Mouse (Mus musculus): Measurements from ENCODE around the gene Smc5.

The Smc5 gene

DNA sequence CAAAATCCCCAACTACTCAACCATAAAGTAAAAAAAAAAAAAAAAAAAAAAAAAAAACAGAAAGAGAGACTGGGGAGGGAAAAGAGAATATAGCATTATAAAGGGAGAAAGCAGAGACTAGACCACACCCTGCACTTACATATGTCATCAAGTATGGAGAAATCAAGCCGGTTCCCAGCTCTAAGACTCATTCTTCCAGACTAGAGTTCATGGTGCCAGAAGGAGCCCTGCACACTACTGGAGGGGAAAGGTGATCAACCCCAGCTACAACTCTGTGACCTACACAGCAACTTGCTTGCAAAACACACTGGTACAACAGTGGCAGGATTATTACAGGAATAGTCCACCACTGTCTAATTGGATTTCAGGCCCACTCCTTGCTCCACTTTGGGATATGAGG, 84.0 kb downstream of the Smc5 start:
- no peak for DNase-seq (ENCODE audit: low spot score)

DNA sequence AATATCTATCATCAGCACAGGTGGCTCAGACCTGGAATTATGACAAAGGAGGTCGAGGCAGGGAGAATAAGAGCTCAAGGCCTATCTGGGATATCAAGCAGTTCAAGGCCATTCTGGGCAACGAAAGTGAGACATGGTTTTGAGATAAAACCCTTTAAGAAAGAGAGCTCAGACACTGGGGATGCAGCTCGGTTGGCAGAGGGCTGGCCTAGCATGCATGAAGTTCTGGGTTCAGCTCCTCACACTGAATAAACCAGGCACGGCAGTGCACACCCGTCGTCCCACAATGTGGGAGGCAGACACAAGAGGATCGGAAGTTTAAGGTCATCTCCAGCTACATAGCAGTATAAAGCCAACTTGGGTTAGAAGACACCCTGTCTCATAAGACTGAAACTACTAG, 84.7 kb downstream of the Smc5 start:
- no peak for DNase-seq (ENCODE audit: low spot score)

DNA sequence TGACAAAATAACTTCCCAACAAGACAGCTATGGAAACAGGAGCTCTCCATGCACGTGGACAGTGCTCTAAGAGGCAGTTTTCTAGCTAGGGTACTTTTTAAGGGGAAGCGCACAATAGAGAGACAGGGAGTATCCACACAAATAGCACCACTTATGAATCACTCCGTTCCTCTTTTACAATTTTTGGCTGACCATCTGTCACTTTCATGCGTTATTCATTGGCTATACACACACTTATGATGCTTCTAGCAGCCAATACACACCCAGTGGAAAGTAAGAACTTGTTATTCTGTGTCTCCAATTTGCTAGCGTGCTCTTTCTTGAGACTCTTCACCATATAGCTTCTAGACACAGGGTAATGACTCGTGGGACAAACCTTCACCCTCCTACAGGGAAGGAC, 86.0 kb downstream of the Smc5 start:
- no peak for DNase-seq (ENCODE audit: low spot score)

DNA sequence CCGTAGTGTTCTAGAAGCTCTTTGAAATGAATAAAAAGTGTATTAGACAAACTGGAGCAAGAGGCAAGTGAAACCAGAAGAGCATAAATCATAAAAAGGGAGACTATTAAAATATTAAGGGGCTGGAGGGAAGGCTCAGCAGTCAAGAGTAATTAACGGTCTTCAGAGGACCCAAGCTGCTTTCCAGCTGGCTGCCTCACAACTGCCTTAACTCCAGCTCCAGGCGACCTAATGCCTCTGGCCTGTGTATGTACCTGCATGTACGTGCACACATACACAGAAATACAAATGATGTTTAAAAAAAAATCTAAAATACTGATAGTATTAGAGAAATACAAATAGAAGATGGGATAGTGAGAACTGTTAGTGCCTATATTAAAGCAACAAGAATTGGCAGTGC, 89.6 kb downstream of the Smc5 start:
- no peak for DNase-seq (ENCODE audit: low spot score)

DNA sequence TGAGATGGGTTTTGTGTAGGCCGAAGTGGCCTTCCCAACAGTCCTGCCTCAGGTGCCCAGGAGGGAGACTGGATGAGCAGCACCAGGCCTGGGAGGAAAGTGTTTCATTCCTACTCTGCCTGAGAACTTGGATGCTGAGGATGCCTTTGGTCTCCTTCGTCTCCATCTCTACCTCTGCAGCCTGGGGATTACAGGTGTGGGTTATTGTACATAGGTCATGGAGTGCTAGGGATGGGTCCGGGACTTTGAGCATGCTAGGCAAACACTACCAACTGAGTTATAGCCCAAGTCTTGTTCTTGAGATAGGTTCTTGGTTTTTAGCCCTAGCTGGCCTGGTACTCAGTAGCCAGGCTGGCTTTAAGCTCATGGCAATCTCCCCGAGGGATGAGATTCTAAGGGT, 90.2 kb downstream of the Smc5 start:
- no peak for DNase-seq (ENCODE audit: low spot score)

DNA sequence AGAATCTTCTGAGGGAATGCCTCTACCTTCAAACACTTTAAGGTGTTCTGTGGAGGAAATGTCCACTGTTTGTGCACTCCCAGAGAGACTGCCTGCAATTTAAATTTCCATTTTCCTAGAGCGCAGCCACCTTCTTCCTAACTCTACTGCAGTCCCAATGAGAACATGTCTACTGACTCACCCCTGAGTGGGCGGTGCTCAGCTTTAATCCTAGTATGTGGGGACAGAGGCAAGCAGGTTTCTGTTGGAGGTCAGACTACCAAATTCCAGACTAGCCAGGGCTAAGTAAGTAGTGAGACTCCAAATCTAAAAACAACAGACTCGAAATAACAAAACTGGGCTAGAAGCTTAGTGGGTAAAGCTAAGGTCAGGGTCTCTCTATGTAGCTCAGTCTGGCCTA, 95.2 kb downstream of the Smc5 start:
- no peak for DNase-seq (ENCODE audit: low spot score)

DNA sequence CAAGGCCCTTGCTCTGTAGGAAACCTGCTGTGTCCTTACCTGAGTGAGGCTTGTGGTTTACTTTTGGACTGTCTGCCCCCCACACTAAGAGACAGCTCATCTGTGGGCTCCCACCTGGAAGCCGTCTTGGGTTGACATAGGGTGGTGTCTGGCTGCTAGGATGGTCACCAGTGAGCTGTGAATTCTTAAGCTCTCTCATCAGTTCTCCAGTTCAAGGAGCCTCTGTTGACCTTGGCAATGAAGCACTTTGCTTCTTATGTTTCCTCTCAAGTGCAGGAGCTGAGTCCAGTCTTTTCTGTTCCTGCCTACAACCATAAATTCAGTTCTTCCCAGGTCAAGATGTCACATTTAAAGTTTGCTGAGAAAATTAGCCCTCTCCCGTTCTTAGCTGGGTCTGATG, 98.2 kb downstream of the Smc5 start:
- DNase-seq (ENCODE audit: low spot score): no peak

DNA sequence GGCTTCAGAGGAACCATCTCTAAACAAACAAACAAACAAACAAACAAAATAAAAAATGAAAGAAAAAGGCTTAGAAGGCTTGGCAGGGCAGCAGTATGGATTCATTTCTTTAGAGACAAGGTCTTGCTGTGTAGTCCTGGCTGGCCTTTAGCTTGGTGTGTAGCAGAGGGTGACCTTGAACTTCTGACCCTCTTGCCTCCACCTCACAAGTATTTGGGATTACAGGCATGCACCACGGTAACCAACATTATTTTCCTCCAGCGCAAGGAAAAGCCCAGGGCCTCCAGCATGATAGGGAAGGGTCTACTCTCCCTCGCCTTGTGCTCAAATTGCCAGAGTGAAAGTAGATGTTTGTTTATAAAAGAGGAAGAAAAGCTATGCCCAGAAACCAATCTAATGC, 98.6 kb downstream of the Smc5 start:
- DNase-seq (ENCODE audit: low spot score): no peak

DNA sequence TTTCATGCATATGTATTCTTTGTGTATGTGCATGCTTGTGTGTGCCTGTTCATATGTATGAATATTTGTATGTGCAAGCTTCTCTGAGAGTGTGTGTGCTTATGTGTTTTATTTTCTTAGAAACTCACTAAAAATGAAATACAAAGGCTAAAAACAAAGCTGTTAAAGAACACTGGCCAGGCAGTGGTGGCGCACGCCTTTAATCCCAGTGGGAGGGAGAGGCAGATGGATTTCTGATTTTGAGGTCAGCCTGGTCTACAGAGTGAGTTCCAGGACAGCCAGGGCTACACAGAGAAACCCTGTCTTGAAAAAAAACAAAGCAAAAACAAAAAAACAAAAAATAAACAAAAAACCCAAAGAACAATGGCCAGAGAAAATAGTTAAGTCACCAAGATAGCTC, 102.6 kb downstream of the Smc5 start:
- no peak for DNase-seq (ENCODE audit: low spot score)

DNA sequence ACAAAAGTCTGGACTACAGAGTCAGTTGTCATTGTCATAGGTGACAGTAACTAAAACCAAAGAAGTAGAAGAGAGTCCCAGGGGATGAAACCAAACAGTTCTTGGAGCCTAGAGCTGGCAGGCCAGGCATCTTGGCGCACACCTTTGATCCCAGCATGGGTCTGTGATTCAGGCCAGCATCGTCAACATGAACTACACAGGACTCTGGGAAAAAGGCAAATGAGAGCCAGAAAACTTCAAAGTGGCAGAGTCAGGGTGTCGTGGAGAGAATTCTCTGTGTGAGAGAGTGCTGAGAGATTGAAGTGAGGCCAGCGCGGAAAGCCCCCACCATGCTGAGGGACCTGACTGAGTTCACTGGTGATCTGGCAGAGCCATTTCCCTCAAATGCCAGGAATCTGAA, 103.2 kb downstream of the Smc5 start:
- no peak for DNase-seq (ENCODE audit: low spot score)

DNA sequence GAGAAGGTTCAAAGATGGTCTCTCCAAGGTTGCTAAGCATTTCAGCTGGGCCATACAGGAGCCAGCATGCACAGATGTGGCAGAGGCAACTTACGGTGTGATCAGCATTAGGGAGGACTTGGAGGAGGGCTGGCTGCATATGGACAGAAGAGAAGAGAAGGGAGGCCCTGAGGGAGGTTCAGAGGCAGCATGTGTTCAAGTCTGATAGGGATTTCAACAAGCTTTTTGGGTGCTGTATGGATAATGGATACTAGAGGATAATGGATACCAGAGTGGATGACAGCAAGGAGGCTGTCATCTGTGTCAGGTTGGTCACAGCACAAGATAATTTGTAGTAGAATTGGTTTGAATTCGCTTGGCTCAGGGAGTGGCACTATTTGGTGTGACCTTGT, 104.0 kb downstream of the Smc5 start:
- DNase-seq (ENCODE audit: low spot score): no peak

DNA sequence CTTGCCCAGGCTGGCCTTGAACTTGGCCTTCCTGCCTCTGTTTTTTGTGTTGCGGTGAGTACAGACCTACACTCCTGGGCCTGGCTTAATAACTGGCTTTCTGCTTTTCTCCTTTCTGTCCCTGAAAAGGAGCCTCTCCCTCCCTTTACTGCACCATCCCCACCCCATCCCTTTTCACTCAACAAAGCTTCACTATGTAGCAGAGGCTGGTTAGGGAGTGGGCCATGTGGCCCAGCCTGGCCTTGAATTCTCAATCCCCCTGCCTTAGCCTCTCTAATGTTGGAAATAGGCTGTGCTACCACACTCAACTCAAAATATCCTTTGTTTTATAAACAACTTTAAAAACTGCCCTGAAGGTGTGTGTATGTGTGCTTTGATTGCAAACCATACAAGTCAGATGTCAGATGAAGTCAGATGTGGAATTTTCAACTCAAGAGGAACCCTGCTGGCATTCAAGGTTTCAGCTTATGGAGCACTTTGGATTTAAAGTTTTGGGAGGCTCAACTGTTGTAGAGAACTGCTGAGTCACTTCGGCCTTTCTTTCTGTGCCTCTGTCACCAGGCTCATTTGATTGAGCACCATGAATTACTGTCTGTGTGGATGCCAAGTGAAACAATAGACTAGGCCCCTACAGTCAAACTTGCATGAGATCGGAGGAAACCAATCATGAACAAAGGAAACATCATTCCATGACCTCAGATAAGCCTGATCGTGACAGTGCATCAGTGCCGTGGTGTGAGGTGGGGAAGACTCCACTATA, 104.6 kb downstream of the Smc5 start:
- DNase-seq (ENCODE audit: low spot score): no peak

DNA sequence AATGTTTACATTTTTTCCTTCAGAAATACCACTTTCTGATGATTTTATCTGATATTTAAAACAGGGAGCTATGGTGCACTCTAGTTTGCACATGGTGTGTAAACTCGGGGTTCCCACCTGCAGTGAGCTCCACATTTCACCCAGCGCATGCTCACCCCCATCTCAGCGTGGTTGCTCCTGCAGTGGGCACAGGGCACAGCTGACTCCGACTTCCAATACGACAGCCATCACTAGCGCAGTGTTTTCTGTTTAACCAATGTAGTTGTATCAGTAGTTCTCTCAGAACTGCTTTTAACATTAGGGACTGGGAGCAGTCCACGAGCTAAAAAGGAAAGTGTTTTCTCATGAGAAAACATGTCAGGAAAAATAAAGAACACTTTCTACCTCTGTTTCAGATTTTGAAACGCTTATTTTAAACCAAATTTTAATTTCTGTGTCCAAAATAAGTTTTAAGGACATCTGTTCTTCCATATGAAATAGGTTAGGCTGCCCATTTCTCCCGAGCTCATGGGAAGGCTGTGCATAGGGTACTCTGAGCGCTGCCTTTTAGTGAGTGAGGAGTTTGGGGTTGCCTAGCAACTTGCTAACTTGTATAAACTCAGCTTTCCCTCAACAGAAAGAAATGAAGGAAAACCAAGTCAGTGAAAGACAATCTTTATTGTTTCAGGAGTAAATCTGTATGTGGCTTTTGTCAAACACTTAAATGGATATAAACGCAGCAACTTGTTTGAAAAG, 107.0 kb downstream of the Smc5 start:
- DNase-seq (ENCODE audit: low spot score): no peak

DNA sequence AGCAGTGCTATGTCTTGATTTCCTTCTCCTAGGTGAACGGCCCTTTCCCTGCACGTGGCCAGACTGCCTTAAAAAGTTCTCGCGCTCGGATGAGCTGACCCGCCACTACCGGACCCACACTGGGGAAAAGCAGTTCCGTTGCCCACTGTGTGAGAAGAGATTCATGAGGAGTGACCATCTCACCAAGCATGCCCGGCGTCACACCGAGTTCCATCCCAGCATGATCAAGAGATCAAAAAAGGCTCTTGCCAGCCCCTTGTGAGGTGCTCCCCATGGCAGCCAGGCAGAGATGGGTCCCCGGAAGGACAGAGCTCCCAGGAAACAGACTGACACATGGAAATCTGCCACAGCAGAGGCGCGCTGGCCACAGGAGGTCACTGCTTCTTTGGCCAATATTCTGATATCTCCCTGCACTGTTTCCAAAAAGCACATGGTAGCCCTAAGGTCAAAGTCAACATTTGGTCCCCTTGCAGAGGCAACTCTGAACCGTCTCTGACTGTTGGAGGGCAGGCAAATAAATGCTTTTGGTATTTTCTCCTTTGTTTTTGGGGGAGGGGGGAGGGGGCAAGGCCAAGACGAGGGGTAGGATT, 109.0 kb downstream of the Smc5 start:
- no peak for DNase-seq (ENCODE audit: low spot score)

DNA sequence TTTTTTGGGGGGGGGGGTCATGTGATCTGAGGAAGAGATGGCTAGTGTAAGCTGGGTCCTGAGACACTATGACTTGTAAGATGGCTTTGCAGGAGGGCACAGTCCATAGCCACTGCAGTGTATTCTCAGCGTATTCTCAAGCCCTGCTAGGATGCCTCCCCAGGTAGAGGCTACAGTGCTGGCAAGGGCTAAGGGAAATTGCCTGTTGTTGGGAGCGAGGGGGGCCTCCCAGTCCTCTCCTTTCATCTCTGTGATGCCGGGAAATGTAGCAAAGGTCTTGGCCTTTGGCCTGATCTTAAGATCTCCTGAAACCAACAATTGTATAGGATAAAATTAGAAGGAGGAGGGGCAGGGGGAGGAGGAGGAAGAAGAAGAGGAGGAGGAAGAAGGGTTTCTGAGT, 110.3 kb downstream of the Smc5 start:
- DNase-seq (ENCODE audit: low spot score): no peak

DNA sequence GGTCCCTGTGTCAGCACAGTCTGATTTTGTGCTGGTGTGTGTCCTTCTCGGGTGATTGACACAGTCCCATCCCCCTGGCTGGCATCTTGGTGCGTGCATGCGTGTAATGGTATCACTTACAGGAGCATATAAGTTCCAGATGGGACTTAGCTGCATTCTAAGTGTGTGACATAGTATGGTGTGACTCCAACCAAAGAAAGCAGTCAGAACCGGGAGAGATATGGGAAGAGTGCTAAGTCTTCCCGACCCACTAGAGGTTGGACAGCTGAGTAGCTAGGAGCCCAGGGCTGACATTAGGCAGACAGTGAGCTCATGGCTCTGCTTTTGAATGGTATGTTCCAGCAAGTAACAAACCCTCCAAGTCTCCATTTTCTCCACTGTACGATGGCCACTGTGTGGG, 110.8 kb downstream of the Smc5 start:
- no peak for DNase-seq (ENCODE audit: low spot score)

DNA sequence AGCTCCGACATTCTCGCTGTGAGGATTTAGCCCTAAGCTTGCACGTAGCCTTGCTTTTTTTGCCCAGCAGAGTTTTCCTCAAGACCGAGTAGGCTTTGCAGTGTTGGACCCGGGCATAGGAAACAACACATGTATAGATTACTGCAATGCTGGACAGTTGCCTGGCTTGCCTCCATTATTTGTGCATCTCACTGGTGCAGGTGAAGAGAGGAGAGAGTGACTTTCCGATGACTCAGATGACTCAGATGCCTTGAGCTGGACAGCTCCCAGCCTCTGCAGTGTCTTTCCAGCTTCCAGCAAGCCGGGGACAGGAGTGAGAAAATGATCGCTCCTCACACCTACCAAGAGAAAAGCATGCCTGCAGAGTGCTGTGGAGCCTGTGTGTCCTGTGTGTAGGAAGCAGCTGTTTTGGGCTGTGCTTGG, 111.3 kb downstream of the Smc5 start:
- peak; percentile 28 for DNase-seq (ENCODE audit: low spot score)

DNA sequence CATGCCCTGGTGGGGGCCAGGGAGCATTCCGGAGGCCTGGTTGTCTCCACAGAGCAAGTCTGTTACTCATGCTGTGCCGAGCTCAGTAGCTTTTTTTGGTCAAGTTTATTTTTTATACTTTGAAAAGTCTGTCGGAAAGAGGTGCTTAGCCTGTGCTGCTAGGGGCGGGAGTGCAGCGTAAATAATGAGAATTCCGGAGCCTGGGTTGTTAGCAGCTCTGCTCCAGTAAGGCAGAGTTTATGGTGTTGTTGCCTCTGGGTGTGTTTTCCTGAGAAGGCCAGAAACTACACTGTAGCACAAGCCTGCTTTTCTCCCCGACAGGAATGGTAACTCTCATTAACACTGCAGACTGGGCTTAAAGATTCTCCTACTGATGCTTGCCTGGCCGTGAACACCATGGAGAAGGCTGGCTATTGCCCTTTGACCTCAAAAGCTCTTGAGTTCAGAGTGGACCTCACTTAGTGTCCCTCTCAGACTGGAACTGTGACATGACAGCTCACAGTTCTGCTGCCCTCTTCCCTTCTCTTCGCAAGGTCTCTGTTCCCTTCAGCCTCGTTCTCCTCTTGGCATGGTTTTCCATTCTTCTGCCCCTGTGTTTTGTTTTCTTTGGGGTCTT, 113.8 kb downstream of the Smc5 start:
- DNase-seq (ENCODE audit: low spot score): no peak

Measured in urinary bladder, postnatal 14 days (tissue).